Mouse (Mus musculus) kidney, adult 8-10 months (tissue): ENCODE data around the gene Krt42.
"Not testable (repeated sequence)": the region's sequence is repeated elsewhere in the genome, so short reads cannot be mapped to it uniquely, and the experiment has no call there.

Experiments
- DNase-seq, 2 experiments: peaks; one replicate each; pipeline ENCODE4 v3.0.0; 2022

Gene Krt42

DNA sequence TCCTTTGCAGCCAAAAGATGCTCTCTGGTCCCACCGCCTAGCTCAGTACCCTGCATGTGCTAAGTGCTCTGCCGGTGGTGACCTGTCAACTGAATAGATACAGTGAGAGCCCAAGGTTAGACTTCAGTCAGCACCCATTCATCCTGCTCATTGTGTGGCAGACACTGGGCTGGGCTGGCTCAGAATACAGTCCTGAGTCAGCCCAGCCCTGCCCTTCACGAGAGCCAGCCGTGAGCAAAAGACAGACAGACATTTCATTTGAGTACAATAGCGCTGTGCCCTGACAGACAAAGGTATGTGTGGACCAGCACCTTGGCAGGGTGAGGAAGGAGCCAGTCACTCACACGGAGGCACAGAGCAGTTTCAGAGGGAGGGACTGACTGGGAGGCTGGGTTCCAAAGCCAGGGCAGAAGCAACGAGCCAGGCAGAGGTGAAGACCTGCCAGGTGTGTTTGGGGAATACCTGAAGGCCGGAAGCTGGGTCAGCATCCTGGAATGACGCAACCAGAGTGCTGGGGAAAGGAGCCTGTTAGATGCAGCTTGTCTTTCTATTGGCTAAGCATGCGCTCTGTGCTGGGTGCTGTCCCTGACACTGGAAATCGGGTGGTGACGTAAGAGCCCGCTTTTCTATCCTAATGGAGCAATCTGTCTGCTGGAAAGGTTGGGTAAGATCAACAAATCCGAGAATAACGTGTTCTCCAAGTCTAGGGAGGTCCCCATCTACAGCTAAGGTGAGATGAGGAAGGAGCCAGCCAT lies 8.2 kb upstream of the Krt42 start:
- no peak for DNase-seq

DNA sequence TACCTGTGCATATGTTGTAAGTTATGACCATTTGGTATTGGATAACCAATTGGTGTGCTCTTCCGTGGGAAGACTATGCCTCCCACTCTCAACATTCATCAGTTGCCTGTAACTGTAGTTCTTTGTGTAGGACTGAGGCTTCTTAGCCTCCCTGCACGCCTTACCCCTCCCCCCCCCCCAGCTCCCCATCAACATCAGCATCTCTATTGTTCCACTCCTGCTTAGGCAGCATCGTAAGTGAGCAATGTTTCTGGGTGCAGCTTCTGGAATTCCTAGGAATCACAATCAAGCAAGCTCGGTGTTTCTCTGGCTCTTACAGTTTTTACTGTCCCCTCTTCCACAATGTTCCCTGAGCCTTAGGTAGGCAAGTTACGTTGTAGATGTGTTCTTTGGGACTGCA lies 5.8 kb upstream of the Krt42 start:
- no peak for DNase-seq

DNA sequence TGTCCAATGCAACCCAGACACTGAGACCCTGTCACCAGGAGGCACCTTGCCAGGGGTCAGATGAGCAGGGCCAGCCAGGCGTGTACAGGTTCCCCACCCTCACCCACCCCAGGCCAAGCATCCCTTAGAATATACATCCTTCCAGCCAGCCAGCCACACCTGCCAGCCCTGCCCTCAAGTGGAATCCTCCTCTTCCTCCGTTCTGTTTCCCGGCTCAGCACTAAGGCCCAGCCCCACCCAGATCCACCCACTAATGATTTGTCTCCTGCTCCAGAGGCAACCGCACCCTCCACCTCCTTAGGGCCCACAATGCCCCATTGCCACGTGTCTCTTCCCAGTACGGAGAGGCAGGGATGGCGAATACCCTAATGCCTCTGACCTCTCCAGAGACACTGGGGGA lies 5.0 kb upstream of the Krt42 start:
- no peak for DNase-seq

DNA sequence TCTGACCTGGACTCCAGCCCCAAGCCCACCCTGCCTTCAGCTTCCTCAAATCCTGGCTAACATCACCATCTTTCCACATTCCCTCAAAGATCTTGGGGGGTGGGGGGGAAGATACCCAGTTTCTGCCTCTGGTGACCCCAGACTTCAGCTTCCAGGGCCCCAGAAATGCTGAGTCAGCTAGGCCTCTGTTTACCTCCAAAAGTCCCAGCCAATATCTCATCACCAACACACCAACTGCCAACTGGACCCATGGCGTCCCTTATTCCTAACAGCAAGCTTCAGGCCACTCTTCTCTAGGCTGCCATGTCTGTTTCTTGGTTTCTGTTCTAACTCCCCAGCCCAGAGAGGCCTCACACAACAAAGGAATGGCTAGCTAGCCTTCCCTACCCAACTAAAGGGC lies 2.2 kb upstream of the Krt42 start:
- no peak for DNase-seq

DNA sequence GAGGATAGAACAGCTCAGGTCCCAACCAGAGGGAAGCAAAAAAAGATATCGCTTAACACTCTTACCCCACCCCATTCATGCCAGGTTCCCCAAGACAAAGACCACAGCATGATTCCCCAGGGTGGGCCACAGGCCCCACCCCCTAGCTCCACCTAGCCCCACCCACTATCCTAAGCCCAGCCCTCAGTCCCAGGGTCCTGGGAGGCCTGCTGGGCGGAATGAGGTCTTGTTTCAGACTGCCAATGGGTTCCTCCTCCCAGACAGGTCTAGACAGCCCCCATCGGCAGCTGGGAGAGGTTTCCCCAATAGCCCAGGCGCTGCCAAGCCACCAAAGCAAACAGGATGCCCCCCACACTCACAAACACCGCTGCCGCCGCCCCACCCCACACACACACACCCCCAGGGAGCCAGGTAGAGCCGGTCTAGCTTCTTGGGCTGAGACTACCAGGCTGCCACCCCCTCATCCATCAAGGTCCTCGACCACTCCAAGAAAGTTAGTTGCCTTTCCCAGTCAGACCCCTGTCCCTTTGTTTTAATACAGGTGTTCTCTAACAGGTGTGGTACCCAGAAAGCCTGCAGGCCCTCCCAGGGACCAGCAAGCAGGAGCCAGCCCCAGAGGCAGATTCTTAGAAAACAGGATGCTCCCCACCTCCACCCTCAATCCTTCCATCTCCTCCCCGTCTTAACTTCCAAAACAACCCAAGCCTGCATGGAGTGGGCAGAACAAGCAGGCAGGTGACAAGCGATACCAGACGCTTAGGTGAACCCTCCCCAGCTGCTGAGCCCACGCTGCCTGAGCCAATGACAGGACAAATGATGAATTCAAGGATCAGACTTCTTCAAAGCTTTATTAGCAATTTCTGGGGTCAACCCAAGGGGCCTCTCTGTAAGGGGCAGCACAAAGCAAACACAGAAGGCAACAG lies 7.4 kb downstream of the Krt42 start:
- no peak for DNase-seq

DNA sequence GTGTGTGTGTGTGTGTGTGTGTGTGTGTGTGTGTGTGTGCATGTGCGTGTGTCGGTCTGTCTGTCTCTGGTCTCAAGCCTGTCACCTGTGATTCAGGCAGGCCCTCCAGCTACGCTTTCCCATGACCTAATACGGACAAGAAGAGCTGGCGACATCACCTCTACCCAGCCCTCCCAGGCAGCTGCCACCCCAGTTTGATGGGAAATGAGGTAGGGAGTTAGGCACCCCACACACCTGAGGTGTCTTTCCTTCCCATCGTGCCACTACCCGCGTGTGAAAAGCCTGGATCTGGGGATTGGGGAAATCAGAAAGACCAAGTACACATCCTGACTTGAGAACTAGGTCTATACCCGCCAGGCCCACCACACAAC lies 8.5 kb downstream of the Krt42 start:
- DNase-seq, result no peak

DNA sequence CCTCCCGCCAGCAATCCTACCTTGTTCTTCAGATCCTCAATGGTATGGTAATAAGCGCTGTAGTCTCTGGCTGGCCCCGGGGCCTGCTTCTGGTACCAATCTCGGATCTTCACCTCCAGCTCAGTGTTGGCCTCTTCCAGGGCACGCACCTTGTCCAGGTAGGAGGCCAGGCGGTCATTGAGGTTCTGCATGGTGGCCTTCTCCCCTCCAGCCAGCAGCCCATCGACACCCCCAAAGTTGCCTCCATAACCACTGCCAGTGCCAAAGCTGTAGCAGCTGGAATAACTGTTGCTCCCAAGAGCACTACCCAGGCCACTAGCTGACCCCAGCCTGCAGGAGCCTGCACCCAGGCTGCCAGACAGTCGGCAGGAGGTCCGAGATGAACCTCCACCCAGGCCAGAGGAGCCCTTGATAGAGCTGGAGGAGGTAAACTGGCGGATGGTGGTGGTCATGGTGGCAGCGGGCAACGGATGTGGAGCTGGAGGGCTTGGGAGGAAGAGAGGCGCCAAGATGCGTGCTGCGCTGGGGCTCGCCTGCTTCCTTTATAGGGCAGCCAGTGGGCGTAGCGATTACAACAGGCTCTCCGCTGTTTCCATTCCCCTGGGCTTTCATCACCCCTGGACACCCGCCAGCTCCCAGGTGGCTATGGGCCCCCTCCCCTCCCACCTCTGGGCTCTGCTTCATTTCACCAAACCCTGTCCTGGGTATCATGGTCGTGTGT lies 9.0 kb downstream of the Krt42 start, which contains the start of gene Krt17:
Krt17 (minus strand) TSS at position 516 of the 721 bp plus-strand sequence.
- no peak for DNase-seq

DNA sequence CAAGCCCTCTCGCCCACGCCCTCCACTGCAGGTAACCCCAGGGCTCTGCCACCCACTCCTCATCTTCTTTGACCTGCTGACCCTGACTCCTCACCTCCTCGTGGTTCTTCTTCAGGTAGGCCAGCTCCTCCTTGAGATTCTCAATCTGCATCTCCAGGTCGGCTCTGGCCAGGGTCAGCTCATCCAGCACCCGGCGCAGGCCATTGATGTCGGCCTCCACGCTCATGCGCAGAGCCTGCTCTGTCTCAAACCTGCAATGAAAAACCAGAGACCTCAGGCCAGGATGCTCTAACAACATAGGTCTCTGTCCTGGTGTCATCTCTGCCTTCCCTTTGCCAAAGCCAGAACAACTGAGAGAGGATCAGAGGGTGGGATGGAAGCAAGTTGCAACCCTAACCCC lies 10.6 kb downstream of the Krt42 start:
- no peak for DNase-seq

DNA sequence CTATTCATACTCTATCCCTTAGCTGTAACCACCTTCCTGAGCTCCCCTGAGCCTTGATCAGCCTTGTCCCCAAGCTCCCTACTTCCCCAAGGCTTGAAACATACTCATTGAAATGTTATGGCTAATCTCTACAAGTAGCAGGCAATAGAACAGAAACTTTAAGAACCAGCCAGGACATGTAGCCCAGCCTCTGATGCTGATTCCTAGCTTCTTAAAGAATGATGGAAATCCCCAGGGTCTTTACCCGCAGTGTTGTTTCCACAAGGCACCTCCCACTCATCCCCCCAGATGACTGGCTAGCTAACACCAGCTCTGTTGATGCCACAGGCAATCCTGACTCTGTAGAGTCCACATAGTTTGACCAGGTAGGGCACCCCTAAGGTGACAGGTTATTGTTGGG lies 11.7 kb downstream of the Krt42 start:
- no peak for DNase-seq

DNA sequence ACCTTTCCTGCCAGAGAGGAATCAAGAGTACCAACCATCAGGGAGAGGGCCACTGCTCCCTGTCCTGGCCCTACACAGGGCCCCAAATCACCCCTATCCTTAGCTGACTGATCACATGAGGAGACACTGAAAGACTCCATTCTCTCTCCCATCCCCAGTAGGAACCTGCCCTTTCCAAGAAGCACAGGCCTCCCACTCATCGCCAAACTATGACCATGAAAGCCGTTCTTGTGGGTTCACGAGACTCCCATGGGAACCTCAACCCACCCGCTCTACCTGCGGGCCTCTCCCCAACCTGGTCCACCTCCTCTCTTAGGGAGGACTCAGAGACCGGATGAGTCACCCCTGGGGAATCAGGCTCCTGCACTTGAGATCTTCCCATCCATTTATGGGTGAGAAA lies 14.2 kb downstream of the Krt42 start:
- DNase-seq, result no peak

DNA sequence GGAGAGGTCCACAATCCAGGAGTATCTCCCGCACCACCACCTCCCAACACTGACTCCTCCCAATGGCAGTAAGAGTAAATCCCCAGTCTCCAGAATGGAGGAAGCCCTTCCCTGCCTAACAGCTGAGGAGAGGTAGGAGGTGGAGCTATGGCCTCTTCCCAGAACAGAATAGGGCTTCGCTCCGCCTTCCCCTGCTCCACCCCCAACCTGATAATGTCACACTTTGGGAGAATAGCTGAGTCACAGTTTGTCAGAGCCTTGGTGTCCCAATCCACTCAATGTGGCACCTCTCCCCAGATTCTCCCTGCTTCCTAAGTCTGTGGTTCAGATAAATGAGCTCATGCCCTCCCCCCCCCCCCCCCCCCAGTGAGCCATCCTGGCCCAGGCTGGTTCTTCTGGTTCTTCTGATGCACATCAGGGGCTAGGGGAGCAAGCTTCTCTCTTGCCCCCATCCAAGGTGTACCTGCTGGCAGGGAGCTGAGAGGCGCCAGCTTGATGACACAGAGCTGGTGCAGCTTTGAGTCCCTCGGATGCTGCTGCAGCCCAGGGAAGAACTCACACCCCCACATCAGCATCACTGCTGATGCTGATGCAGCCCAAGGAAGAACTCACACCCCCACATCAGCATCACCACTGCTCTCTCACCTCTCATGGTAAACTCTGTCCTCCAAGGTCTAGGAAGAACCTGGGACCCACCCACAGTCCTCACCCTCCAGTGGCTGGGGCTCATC lies 15.1 kb downstream of the Krt42 start:
- DNase-seq, result no peak

DNA sequence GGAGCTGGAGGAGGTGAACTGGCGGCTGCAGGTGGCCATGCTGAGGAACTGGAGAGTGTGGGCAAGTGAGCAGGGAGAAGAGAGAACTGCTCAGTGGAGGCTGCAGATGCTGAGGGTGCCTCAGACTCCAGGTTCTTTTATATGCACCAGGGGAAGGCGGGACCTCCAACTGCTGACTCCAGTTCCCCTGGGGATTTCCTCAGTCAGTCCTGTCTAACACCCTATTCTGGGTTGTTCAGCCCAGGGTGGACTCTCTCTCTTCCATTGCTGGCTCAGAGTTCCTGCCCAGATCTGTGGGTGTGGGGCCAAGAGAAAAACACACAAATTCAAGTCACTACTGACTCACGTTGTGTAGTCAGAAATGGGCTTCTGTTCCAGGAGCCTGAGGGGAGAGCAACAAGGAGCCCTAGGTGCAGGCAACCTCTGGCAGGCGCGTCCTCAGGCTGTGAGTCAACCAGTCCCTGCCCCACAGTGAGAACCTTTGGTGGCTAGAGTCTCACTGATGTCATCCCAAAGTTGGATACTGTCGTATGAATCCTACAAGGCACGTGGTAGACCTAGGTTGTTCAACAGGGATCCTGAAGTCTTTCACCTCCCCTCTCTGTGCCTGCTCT lies 20.7 kb downstream of the Krt42 start, which contains the start of gene Krt16:
Krt16 (minus strand) TSS at position 51 of the 614 bp plus-strand sequence.
- DNase-seq, result no peak

DNA sequence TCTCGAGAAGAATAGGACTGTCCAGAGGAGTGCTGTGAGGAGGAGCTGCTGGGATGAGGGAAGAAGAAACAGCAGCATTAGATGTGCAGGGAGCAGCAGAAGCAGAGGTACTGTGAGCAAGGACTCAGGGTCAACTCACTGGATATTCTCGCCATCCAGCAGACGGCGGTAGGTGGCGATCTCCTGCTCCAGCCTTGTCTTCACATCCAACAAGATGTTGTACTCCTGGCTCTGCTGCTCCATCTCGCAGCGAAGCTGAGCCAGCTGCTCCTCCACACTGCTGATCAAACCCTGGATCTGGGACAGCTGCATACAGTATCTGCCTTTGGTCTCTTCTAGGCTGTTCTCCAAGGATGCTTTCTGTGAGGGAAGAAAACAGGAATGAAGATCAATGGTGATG lies 23.2 kb downstream of the Krt42 start:
- not testable (repeated sequence) for DNase-seq

DNA sequence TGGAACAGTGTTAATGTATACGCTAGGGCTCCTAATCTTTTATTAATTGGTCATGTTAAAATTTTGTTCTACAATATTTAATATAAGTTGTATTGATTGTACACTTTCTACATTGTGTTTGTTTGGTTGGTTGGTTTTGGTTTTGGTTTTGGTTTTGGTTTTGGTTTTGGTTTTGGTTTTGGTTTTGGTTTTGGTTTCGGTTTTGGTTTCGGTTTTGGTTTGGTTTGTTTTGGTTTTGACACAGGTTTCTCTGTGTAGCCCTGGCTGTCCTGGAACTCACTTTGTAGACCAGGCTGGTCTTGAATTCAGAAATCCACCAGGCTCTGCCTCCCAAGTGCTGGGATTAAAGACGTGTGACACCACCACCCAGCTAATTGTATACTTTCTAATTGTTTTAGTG lies 29.4 kb downstream of the Krt42 start:
- DNase-seq, result not testable (repeated sequence)

DNA sequence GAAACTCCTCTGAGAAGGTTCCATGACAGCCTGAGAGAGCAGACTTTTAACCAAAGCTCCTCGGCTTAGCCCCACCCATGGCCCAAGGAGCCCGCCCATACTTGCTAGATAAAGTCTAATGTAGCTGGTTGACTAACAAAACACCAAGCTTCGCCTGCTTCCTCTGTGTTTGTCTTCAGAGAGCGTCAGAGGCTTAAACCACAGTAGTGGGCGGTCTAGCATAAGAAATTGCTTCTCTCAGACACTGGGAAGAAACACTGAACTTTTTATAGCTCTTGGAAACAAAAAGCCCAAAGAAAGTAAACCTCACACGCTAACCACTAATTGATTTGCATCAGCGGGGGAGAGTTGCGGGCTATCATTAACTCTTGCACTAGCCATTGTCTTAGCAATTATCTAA lies 47.9 kb downstream of the Krt42 start:
- no peak for DNase-seq

DNA sequence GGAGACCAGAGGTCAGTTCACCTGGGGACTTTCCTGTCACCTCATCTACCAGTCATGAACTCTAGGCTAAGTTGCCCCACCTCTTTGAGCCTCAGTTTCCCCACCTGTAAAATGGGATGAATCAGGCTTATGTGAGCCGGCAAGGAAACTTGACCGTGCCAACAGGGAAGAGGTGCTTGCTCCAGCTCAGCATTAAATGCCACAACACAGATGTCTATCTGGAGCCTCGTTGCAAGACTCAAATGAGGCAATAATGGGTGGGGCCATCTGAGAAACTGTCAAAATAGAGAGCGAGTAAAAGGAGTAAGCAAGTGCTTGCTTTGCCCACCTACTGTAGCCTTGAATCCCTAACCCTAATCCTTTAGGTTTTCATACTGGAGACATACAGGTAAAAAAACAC lies 50.4 kb downstream of the Krt42 start:
- no peak for DNase-seq
